Mouse (Mus musculus): Measurements from ENCODE around the gene Lrp2. TPM values are rescaled to one million over a fixed set of nuclear protein-coding genes. Genes with fewer than 3 reads are reported as not detected.

Lrp2 gene
- 0.15 and 0.18 TPM in 2 replicates for polyA plus RNA-seq (2016; fragmentation: Nextera tagmentation; extraction: Ambion mirVana)

DNA sequence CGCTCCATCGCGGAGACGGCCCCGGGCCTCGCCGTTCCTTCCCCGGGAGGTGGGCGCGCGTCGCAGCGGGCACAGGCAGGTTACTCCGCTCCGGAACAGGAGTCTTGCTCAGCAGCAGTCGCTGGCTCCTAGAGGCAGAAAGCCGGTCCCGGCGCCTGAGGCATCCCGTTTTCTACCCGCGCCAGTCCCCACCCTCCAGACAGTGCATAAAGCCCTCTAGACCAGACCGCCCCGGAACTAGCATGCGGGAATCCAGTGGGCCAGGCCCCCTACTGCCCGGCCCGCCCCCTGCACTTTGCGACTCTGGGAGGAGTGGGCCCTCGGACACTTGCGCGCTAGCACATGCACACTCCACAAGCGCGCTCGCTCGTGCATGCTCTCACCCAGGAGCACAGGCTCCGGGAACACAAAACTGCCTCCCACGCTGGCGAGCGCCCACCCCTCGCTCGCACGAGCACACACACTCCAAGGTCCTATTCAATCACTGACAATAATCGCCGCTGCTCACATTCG, at the start of gene Lrp2:
Gene Lrp2 (minus strand): TSS at position 180 of the 513 bp plus-strand sequence.
- Histone ChIP-seq H3K4me3 (peak within 1 kb of the TSS; percentile 63), H3K27ac (no peak within 1 kb of the TSS), H3K36me3 (no peaks in the 10 kb centered on the region), H3K4me1 (peaks cover 41% of the 10 kb centered on the region), H3K9me3 (replicated peaks) (no peaks in the 10 kb centered on the region), H3K27me3 (ENCODE audit: low read depth, poor library complexity, severe bottlenecking) (peaks cover 82% of the 10 kb centered on the region)
- DNase-seq (ENCODE audit: low spot score): peak; percentile 67
- under 1% methylated on average over 45 of the region's 45 CpGs for WGBS

DNA sequence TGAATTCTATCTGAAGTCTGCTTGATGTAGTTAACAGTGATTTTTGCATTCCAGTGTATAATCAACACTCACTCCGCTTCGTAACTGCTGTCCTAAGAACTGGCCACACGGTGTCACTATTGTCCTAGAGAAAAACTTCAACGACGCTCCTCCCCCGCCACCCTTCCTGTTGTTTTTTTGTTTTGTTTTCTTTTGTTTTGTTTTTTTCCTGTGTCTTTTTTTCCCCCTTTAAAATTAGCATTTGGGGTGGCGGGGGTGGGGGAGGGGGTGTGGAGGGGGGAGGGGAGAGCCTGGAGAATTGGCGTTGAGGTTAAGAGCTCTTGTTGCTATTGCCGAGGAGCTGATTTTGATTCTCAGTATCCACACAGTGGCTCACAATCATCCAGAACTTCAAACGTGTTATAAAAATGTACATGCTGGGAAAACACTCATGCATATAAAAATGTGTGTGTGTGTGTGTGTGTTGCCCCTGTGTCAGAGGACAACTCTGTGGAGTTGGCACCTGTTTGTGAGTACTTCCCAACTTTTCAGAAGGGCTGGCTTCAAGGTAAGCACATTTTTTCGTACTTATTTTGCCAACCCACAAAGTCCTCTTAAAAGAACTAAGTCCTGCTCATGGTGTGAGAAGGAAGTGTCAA, 49.3 kb upstream of the Lrp2 start:
- peak; percentile 60 for DNase-seq (ENCODE audit: low spot score)
- H3K27ac ChIP-seq: peak overlapping the region; percentile 81
- H3K27me3 ChIP-seq (ENCODE audit: low read depth, poor library complexity, severe bottlenecking): no peaks in the 10 kb centered on the region
- H3K36me3 ChIP-seq: no peaks in the 10 kb centered on the region
- peaks cover 8% of the 10 kb centered on the region for H3K4me1 ChIP-seq
- H3K4me3 ChIP-seq: peak overlapping the region; percentile 46
- no peaks in the 10 kb centered on the region for H3K9me3 ChIP-seq (replicated peaks)
- 17% methylated on average over 11 of the region's 11 CpGs for WGBS

DNA sequence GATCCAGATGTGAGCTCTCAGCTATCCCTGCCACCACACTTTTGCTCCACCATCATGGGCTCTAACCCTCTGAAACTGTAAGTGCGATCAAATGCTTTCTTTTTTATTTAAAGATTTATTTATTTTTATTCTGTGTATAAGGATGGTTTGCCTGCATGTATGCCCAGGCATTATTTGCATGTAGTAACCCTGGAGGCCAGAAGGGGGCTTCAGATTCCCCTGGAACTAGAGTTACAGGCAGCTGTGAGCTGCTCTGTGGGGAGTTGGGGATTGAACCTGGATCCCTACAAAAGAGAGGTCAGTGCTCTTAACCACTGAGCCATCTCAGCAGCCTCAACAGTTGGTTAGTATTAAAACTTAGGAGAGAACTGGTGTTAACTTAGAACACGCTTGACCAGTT, 45.6 kb upstream of the Lrp2 start:
- Histone ChIP-seq H3K27ac (no peak overlapping the region), H3K4me1 (peaks cover 6% of the 10 kb centered on the region), H3K4me3 (no peak overlapping the region), H3K9me3 (replicated peaks) (no peaks in the 10 kb centered on the region), H3K36me3 (no peaks in the 10 kb centered on the region), H3K27me3 (ENCODE audit: low read depth, poor library complexity, severe bottlenecking) (no peaks in the 10 kb centered on the region)
- DNase-seq (ENCODE audit: low spot score): no peak
- WGBS: 88% methylated on average over 2 of the region's 2 CpGs

DNA sequence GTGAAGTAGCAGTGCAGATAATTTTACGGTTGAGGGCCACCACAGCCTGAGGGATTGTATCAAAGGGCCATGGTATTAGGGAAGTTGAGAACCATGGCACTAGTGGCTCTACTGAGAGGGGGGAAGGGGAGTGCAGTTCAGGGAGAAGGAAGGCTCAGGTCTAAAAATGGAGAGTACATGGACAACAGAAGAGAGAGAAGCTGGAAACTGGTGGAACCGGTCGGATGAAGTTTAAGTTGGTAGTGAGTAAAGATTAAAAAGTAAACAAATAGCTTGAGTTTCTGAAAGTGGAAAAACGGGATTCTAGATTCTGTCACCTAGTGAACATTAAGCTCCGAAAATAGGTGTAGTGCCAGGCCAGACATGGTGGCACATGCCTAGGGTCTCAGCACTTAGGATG, 44.9 kb upstream of the Lrp2 start:
- no peak overlapping the region for H3K4me3 ChIP-seq
- no peaks in the 10 kb centered on the region for H3K36me3 ChIP-seq
- no peaks in the 10 kb centered on the region for H3K9me3 ChIP-seq (replicated peaks)
- no peaks in the 10 kb centered on the region for H3K27me3 ChIP-seq (ENCODE audit: low read depth, poor library complexity, severe bottlenecking)
- H3K4me1 ChIP-seq: peaks cover 6% of the 10 kb centered on the region
- H3K27ac ChIP-seq: no peak overlapping the region
- 94% methylated on average over 5 of the region's 5 CpGs for WGBS
- DNase-seq (ENCODE audit: low spot score): no peak

DNA sequence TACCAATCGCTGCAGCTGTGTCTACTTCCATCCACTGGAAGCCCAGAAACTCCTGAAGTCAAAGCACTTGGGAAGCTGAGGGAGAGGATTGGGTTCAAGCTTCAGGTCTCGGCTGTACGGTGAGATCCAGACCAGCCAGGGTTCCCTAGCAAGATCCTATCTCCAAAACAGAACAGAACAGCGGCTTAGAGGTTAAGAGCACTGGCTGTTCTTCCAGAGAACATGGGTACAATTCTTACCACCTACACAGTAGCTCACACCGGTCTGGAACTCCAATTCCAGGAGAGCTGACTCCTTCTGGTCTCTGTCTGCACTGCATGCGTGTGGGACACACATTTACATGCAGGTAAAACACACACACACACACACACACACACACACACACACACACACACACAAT, 44.0 kb upstream of the Lrp2 start:
- Histone ChIP-seq H3K9me3 (replicated peaks) (no peaks in the 10 kb centered on the region), H3K27ac (no peak overlapping the region), H3K27me3 (ENCODE audit: low read depth, poor library complexity, severe bottlenecking) (no peaks in the 10 kb centered on the region), H3K4me1 (peaks cover 6% of the 10 kb centered on the region), H3K4me3 (no peak overlapping the region), H3K36me3 (no peaks in the 10 kb centered on the region)
- 86% methylated on average over 6 of the region's 6 CpGs for WGBS
- DNase-seq (ENCODE audit: low spot score): no peak

DNA sequence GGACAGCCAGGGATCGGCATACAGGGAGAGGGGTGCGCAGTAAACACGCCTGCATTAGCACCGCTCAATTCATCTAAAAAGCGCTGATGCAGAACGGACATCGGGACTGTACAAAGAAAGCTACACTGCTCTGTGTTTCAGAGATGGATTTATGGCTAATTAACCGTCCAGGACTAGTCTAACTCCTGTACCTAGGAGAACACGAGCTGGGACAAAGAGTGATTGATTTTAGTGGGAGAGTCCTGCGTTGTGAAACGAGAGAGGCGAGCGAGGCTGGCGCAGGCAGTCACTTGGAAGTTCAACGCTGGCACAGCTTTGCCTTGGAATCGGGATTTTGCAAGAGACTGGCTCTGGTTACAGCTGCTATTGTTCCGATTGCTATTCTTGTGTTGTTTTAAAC, 43.4 kb upstream of the Lrp2 start:
- no peaks in the 10 kb centered on the region for H3K36me3 ChIP-seq
- H3K9me3 ChIP-seq (replicated peaks): no peaks in the 10 kb centered on the region
- H3K4me1 ChIP-seq: peaks cover 6% of the 10 kb centered on the region
- no peak overlapping the region for H3K4me3 ChIP-seq
- no peak for DNase-seq (ENCODE audit: low spot score)
- H3K27me3 ChIP-seq (ENCODE audit: low read depth, poor library complexity, severe bottlenecking): no peaks in the 10 kb centered on the region
- 70% methylated on average over 17 of the region's 17 CpGs for WGBS
- no peak overlapping the region for H3K27ac ChIP-seq

DNA sequence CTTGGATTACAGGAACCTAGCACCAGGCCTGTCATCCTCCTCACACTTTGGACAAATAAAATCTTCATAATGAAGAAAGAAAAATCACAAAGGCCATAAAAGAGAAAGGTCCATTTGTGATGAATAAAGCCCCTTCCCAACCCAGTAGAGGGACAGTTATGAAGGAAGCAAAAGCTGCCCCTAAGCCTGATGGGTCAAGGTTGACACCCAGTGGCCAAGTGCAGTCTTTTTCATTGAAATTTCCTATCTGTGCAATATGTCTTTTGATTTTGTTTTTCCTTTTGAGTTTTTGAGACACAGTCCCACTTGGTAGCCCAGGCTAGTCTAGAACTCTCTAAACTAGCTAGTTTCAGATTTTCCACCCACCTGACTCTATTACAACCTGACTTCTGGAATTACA, 33.4 kb upstream of the Lrp2 start:
- Histone ChIP-seq H3K4me1 (no peaks in the 10 kb centered on the region), H3K9me3 (replicated peaks) (no peaks in the 10 kb centered on the region), H3K27me3 (ENCODE audit: low read depth, poor library complexity, severe bottlenecking) (no peaks in the 10 kb centered on the region), H3K4me3 (no peak overlapping the region), H3K36me3 (no peaks in the 10 kb centered on the region), H3K27ac (no peak overlapping the region)
- no peak for DNase-seq (ENCODE audit: low spot score)

DNA sequence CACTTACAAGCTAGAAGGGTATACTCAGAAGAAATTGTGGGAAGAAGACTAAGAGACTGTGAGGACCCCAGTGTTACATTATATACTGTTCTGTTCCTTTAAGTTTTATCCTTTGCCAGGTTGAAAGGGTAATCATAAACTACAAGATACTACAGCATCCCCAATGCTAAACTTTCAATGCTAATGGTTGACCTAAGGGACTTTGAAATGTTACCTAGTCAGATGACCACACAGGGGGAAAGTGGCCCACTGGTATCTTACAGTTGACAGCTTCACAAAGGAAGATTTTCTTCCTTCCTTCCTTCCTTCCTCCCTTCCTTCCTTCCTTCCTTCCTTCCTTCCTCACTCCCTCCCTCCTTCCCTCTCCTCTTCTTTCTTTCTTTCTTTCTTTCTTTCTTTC, 32.5 kb upstream of the Lrp2 start:
- Histone ChIP-seq H3K4me3 (no peak overlapping the region), H3K4me1 (no peaks in the 10 kb centered on the region), H3K27ac (no peak overlapping the region), H3K9me3 (replicated peaks) (no peaks in the 10 kb centered on the region), H3K27me3 (ENCODE audit: low read depth, poor library complexity, severe bottlenecking) (no peaks in the 10 kb centered on the region), H3K36me3 (no peaks in the 10 kb centered on the region)
- no peak for DNase-seq (ENCODE audit: low spot score)

DNA sequence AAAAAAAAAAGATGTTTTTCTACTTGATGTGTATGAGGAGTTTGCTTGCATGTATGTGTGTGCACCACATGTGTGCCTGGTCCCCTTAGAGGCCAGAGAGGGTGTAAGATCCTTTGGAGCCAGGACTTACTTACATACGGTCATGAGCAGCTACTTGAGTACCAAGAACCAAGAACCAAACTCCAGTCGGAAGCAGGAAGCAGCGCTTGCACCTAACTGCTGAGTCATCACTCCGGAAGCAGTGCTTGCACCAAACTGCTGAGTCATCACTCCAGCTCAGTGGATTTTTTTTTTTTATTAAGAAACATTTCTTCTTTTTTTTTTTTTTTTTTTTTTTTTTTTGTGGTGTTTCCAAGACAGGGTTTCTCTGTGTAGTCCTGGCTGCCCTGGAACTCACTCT, 27.4 kb upstream of the Lrp2 start:
- Histone ChIP-seq H3K4me3 (no peak overlapping the region), H3K36me3 (no peaks in the 10 kb centered on the region), H3K9me3 (replicated peaks) (no peaks in the 10 kb centered on the region), H3K27ac (no peak overlapping the region), H3K27me3 (ENCODE audit: low read depth, poor library complexity, severe bottlenecking) (no peaks in the 10 kb centered on the region), H3K4me1 (peaks cover 9% of the 10 kb centered on the region)
- WGBS: 81% methylated on average over 4 of the region's 4 CpGs
- DNase-seq (ENCODE audit: low spot score): no peak

DNA sequence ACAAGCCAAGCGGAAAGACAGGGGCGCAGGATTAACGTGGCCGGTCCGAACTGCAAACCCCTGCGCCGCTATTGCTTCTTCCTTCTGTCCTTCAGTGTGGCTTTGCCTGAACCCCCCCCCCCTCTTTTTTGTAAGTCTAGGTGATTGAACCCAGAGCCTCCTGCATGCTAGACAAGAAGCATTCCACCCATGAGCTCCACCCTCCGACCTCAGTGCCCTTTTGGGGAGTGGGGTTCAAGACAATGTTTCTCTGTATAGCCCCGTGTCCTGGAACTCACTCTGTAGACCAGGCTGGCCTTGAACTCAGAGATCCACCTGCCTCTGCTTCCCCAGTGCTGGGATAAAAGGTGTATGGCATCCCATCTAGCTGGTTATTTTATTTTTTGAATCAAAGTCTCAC, 26.9 kb upstream of the Lrp2 start:
- Histone ChIP-seq H3K4me3 (no peak overlapping the region), H3K27me3 (ENCODE audit: low read depth, poor library complexity, severe bottlenecking) (no peaks in the 10 kb centered on the region), H3K36me3 (no peaks in the 10 kb centered on the region), H3K9me3 (replicated peaks) (no peaks in the 10 kb centered on the region), H3K27ac (no peak overlapping the region), H3K4me1 (peaks cover 9% of the 10 kb centered on the region)
- 34% methylated on average over 9 of the region's 9 CpGs for WGBS
- DNase-seq (ENCODE audit: low spot score): no peak

DNA sequence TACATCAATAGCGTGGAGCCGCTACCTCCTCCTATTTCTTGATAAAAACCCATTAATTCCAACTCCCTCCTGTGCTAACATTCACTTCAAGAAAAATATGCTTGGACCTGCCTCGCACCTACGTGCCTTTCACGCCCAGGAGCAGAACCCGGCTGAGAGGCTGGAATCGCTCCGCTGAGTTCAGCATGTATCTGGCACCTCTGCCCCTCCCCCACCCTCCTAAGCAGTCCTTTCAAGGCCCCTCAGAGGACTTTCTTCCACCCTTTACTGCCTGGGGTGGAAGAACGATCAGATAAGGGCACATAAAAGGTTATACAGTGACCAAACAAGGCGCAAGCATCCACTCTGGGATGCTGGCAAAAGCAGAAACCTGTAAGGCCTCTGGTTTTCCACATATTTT, 26.4 kb upstream of the Lrp2 start:
- Histone ChIP-seq H3K36me3 (no peaks in the 10 kb centered on the region), H3K27ac (no peak overlapping the region), H3K27me3 (ENCODE audit: low read depth, poor library complexity, severe bottlenecking) (no peaks in the 10 kb centered on the region), H3K9me3 (replicated peaks) (no peaks in the 10 kb centered on the region), H3K4me1 (peaks cover 9% of the 10 kb centered on the region), H3K4me3 (no peak overlapping the region)
- 6% methylated on average over 10 of the region's 10 CpGs for WGBS
- peak; percentile 57 for DNase-seq (ENCODE audit: low spot score)

DNA sequence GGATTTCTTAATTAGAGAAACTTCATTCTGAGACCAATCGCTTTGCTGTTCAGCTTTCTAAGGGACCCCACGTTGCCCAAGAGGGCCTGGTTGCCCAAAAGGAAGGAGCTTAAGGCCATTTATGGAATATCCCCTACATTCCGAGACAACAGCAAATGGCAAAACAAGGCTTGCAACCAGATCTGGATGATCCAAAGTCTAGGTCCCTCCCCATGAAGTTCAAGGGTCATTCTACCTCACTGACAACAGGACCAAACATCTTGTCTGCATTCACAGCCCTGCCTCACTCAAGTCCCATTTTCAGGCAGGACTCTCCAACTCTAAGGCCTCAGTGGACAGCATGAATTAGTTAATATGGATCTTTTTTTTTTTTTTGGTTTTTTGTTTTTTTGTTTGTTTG, 20.8 kb upstream of the Lrp2 start:
- no peaks in the 10 kb centered on the region for H3K4me1 ChIP-seq
- no peaks in the 10 kb centered on the region for H3K9me3 ChIP-seq (replicated peaks)
- H3K36me3 ChIP-seq: no peaks in the 10 kb centered on the region
- no peak for DNase-seq (ENCODE audit: low spot score)
- H3K4me3 ChIP-seq: no peak overlapping the region
- WGBS: 92% methylated on average over 3 of the region's 3 CpGs
- H3K27me3 ChIP-seq (ENCODE audit: low read depth, poor library complexity, severe bottlenecking): no peaks in the 10 kb centered on the region
- no peak overlapping the region for H3K27ac ChIP-seq

DNA sequence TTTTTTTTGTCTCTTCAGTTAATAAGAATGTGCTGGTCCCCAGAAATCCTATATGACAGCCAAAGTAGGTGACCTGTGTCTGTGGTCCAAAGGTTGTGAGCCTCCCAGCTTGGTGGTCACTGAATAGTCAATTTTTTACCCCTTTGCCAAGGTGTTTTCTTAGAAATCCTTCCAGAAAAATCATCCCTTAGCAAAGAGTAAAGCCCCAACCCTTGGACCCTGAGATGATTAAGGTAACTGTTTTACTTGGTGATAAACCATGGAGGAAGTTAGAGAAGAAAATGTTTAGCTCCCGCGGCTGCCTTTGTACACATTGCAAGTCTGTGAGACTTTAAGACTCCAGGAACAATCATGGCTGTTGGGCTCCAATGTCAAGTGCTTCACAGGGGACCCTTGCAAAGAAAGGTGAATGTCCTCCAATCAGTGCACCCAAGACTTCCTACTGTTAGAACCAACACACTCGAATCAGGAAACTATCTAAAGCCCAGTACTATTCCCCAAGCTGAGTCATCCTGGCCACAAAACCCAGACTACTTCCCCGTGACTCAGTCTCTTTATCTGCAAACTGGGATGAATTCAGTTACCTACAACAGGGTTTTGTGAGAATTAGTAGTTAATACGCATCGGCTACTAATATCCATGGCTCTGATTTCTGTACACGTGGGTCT, 18.0 kb upstream of the Lrp2 start:
- Histone ChIP-seq H3K4me1 (no peaks in the 10 kb centered on the region), H3K27me3 (ENCODE audit: low read depth, poor library complexity, severe bottlenecking) (no peaks in the 10 kb centered on the region), H3K36me3 (no peaks in the 10 kb centered on the region), H3K4me3 (no peak overlapping the region), H3K9me3 (replicated peaks) (no peaks in the 10 kb centered on the region), H3K27ac (no peak overlapping the region)
- WGBS: 92% methylated on average over 7 of the region's 7 CpGs
- no peak for DNase-seq (ENCODE audit: low spot score)

Measured in limb, embryonic 10.5 days (tissue).